ENCODE assay signal across 16 mouse cellular contexts in genomic region chr14:58510790-58511189, GRCm38 (mm10).
DNase-seq lines count a peak whose midpoint lies in the region; ATAC-seq and TF ChIP-seq lines count a peak whose summit lies in the region.
"Had no signal": no experiment of that assay in that cellular context is flagged by ENCODE, and none has a peak within 500 bp of the region (broad histone marks: within the 10 kb centered on the region; RNA-seq: fewer than 3 reads in every experiment).

No protein-coding gene starts in this region.

- no peak for ATAC-seq in lung, postnatal 0 days
- no peak for ATAC-seq in neural tube, embryonic 15.5 days (ENCODE audit: low FRiP score)
- ATAC-seq: hindbrain, embryonic 16.5 days had no signal

- TF ChIP-seq CTCF in kidney, adult 2 months (conservative IDR thresholded peaks at IDR 0.05; ENCODE audit: insufficient read depth, insufficient read length, low read depth, low read length): peak; percentile 32
- TF ChIP-seq CTCF in lung, postnatal 0 days (IDR thresholded peaks at IDR 0.05): peak; percentile 14; the same call in 1 of the 2 replicates

- H3K4me1 ChIP-seq in kidney, adult 2 months (ENCODE audit: control insufficient read depth, insufficient read depth, low read length): peaks cover 10% of the 10 kb centered on the region
- H3K4me1 ChIP-seq in lung, postnatal 0 days (ENCODE audit: insufficient read depth, low read depth, low read length): no peaks in the 10 kb centered on the region
- peaks cover 3% of the 10 kb centered on the region; the same call in 1 of the 2 replicates for H3K4me1 ChIP-seq in neural tube, embryonic 15.5 days

- no peak for TF ChIP-seq EP300 in lung, postnatal 0 days (IDR thresholded peaks at IDR 0.05)

- no peak overlapping the region for H3K4me3 ChIP-seq in kidney, adult 2 months (ENCODE audit: insufficient read depth, low read depth, low read length)
- no peak overlapping the region for H3K4me3 ChIP-seq in lung, postnatal 0 days (ENCODE audit: low read depth, low read length)
- H3K4me3 ChIP-seq in neural tube, embryonic 15.5 days (replicated peaks): no peak overlapping the region
- H3K4me3 ChIP-seq: embryonic facial prominence, embryonic 15.5 days; heart, embryonic 12.5 days; limb, embryonic 10.5 days had no signal

- 81% methylated on average over 4 of the region's 4 CpGs for WGBS in kidney, adult 2 months
- 80% methylated on average over 4 of the region's 4 CpGs for WGBS in lung, postnatal 0 days
- WGBS in neural tube, embryonic 15.5 days: 79% methylated on average over 4 of the region's 4 CpGs

- H3K9me3 ChIP-seq in lung, postnatal 0 days (ENCODE audit: low read length): no peaks in the 10 kb centered on the region
- no peaks in the 10 kb centered on the region; the same call in 1 of the 2 replicates for H3K9me3 ChIP-seq in neural tube, embryonic 15.5 days (replicated peaks)
- H3K9me3 ChIP-seq: embryonic facial prominence, embryonic 15.5 days; heart, embryonic 12.5 days; limb, embryonic 10.5 days had no signal

- no peak for TF ChIP-seq POLR2A in kidney, adult 2 months (IDR thresholded peaks at IDR 0.05; ENCODE audit: low read depth, low read length)

- H3K27ac ChIP-seq in kidney, adult 2 months (ENCODE audit: insufficient read depth, low read depth, low read length): peak overlapping the region; percentile 29; the same call in 1 of the 2 replicates
- no peak overlapping the region for H3K27ac ChIP-seq in lung, postnatal 0 days (ENCODE audit: low read length)
- no peak overlapping the region for H3K27ac ChIP-seq in neural tube, embryonic 15.5 days (replicated peaks)
- H3K27ac ChIP-seq: embryonic facial prominence, embryonic 15.5 days; limb, embryonic 10.5 days; macrophage had no signal

- no peak overlapping the region for H3K4me2 ChIP-seq in lung, postnatal 0 days (replicated peaks; ENCODE audit: low read depth, low read length)
- no peak overlapping the region for H3K4me2 ChIP-seq in neural tube, embryonic 15.5 days
- H3K4me2 ChIP-seq: embryonic facial prominence, embryonic 15.5 days; heart, embryonic 12.5 days; midbrain, embryonic 11.5 days had no signal

- H3K9ac ChIP-seq in lung, postnatal 0 days (replicated peaks; ENCODE audit: low read depth): no peak overlapping the region
- H3K9ac ChIP-seq in neural tube, embryonic 15.5 days (replicated peaks): no peak overlapping the region
- H3K9ac ChIP-seq: embryonic facial prominence, embryonic 15.5 days; heart, embryonic 12.5 days had no signal

- DNase-seq in adrenal gland, postnatal 10 days: peak; percentile 25
- no peak for DNase-seq in adrenal gland, adult 18-20 months (ENCODE audit: low spot score in 2 of 2)
- DNase-seq in kidney, adult 2 months: peak; percentile 11
- no peak for DNase-seq in kidney, adult 18-20 months
- no peak for DNase-seq in lung, postnatal 0 days (ENCODE audit: low spot score)
- DNase-seq in lung, postnatal 10 days: no peak
- DNase-seq in ZHBTc4 (ENCODE audit: low read depth, low spot score): peak; percentile 21
- DNase-seq: adrenal gland, adult 8-10 months; cerebellum, adult 9-10 months had no signal

- no peaks in the 10 kb centered on the region for H3K36me3 ChIP-seq in kidney, adult 2 months (ENCODE audit: control insufficient read depth, insufficient read depth, low read length)
- no peaks in the 10 kb centered on the region for H3K36me3 ChIP-seq in lung, postnatal 0 days (ENCODE audit: insufficient read depth, low read length)
- no peaks in the 10 kb centered on the region for H3K36me3 ChIP-seq in neural tube, embryonic 15.5 days
- H3K36me3 ChIP-seq: embryonic facial prominence, embryonic 15.5 days; heart, embryonic 12.5 days; limb, embryonic 10.5 days had no signal

- no peaks in the 10 kb centered on the region for H3K27me3 ChIP-seq in kidney, adult 2 months (replicated peaks; ENCODE audit: control insufficient read depth, insufficient read depth, low read length)
- no peaks in the 10 kb centered on the region for H3K27me3 ChIP-seq in lung, postnatal 0 days (replicated peaks; ENCODE audit: insufficient read depth, low read length)
- 0 out of 2 replicates have a peak, but pooled peaks cover 1% of the 10 kb centered on the region for H3K27me3 ChIP-seq in neural tube, embryonic 15.5 days (replicated peaks)
- H3K27me3 ChIP-seq: embryonic facial prominence, embryonic 15.5 days; heart, embryonic 12.5 days had no signal

Comparison
In these comparisons a context has a peak if more than half of its experiments do, and no peak if none do; other contexts are left out.
1. DNase-seq: peak in adrenal gland, postnatal 10 days (single experiment), kidney, adult 2 months (single experiment) and ZHBTc4 (single experiment); none in adrenal gland, adult 18-20 months (0 of 2), kidney, adult 18-20 months (single experiment), lung, postnatal 0 days (single experiment) and lung, postnatal 10 days (single experiment).